13 mouse cellular contexts compared by ENCODE assay signal in the genomic region with DNA sequence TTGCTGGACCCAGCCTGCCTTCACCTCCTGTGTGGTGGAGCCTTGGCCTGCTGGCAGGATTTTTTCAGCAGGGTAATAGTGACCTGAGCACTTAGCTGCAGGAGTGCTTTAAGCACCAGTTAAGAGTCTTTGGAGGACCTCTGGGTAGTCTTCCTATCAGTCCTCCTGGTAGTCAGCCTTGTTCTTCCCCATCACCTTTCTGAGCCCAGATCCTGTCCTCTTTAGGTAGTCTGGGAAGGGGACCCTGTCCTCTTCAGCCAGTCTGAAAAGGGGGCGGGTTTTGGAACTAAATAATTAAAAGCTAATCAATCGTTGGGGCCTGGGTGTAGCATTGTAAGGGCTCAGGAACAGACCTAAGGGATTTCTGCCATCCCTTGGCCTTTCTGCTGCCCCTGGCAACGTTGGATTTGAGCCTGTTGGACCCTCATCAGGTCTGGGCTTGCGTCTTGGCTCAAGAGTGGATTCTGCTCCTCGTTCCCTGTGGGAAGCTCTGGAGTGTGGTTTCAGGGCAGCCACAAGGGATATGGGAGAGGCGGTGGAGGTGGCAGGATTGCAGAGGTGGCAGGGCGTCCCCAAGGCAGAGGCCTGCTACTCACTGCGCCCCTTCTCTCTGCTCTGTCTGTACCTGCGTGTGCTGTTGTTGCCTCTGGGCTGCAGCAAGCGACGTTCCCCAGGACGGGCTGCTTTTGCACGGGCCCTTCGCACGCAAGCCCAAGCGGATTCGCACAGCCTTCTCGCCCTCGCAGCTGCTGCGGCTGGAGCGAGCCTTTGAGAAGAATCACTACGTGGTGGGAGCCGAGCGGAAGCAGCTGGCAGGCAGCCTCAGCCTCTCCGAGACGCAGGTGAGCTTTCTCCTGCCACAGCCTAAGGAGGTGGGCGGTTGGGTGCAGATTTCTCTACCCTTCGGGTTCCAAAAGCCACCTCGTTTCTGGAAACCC. TPM values are rescaled to one million over a fixed set of nuclear protein-coding genes. Genes with fewer than 3 reads are reported as not detected.
DNase-seq lines count a peak whose midpoint lies in the region; ATAC-seq and TF ChIP-seq lines count a peak whose summit lies in the region.
"Had no signal": no experiment of that assay in that cellular context is flagged by ENCODE, and none has a peak within 500 bp of the region (broad histone marks: within the 10 kb centered on the region; RNA-seq: fewer than 3 reads in every experiment).

No protein-coding gene starts in this region.

- H3K4me2 ChIP-seq in forebrain, embryonic 14.5 days (ENCODE audit: low read length) = peak overlapping the region; percentile 68
- H3K4me2 ChIP-seq in midbrain, embryonic 13.5 days (replicated peaks) = peak overlapping the region; percentile 36
- H3K4me2 ChIP-seq in liver, postnatal 0 days (ENCODE audit: low read depth, low read length) = no peak overlapping the region
- H3K4me2 ChIP-seq: limb, embryonic 15.5 days had no signal

- TF ChIP-seq EP300 in liver, postnatal 0 days (IDR thresholded peaks at IDR 0.05; ENCODE audit: low read depth) = no peak

- H3K27me3 ChIP-seq in E14TG2a.4 (ENCODE audit: insufficient read depth, low read length) = peaks cover 89% of the 10 kb centered on the region
- H3K27me3 ChIP-seq in forebrain, embryonic 14.5 days (replicated peaks; ENCODE audit: control insufficient read depth, insufficient read depth, low read length) = peaks cover 33% of the 10 kb centered on the region
- peaks cover 89% of the 10 kb centered on the region for H3K27me3 ChIP-seq in midbrain, embryonic 13.5 days
- peaks cover 70% of the 10 kb centered on the region for H3K27me3 ChIP-seq in liver, postnatal 0 days (ENCODE audit: insufficient read depth, low read length)

- peaks cover 35% of the 10 kb centered on the region for H3K4me1 ChIP-seq in E14TG2a.4 (replicated peaks; ENCODE audit: low read depth, low read length)
- peaks cover 15% of the 10 kb centered on the region for H3K4me1 ChIP-seq in forebrain, embryonic 14.5 days (ENCODE audit: control insufficient read depth, insufficient read depth, low read length)
- H3K4me1 ChIP-seq in midbrain, embryonic 13.5 days (replicated peaks) = peaks cover 24% of the 10 kb centered on the region
- H3K4me1 ChIP-seq in liver, postnatal 0 days (ENCODE audit: insufficient read depth) = no peaks in the 10 kb centered on the region

- H3K36me3 ChIP-seq in E14TG2a.4 (ENCODE audit: insufficient read depth, low read length) = no peaks in the 10 kb centered on the region
- H3K36me3 ChIP-seq in forebrain, embryonic 14.5 days (ENCODE audit: control insufficient read depth, insufficient read depth, low read length) = peaks cover 28% of the 10 kb centered on the region; the same call in 1 of the 2 replicates
- H3K36me3 ChIP-seq in midbrain, embryonic 13.5 days = no peaks in the 10 kb centered on the region
- H3K36me3 ChIP-seq in liver, postnatal 0 days (replicated peaks; ENCODE audit: insufficient read depth, low read length) = no peaks in the 10 kb centered on the region
- H3K36me3 ChIP-seq: limb, embryonic 15.5 days had no signal

- H3K9ac ChIP-seq in forebrain, embryonic 14.5 days (ENCODE audit: low read length) = peak overlapping the region; percentile 94
- 0 out of 2 replicates have a peak overlapping the region, but pooled peaks have one; percentile 39 for H3K9ac ChIP-seq in midbrain, embryonic 13.5 days (replicated peaks)
- H3K9ac ChIP-seq in liver, postnatal 0 days (replicated peaks) = no peak overlapping the region
- H3K9ac ChIP-seq: limb, embryonic 15.5 days had no signal

- peak; percentile 53 for ATAC-seq in frontal cortex, adult (ENCODE audit: low TSS enrichment)
- peak; percentile 35; the same call in 1 of the 2 replicates for ATAC-seq in forebrain, embryonic 14.5 days
- ATAC-seq in midbrain, embryonic 13.5 days = no peak
- ATAC-seq in liver, postnatal 0 days = no peak

- H3K27ac ChIP-seq in forebrain, embryonic 14.5 days (ENCODE audit: low read depth, low read length) = peak overlapping the region; percentile 72
- no peak overlapping the region for H3K27ac ChIP-seq in midbrain, embryonic 13.5 days
- no peak overlapping the region for H3K27ac ChIP-seq in liver, postnatal 0 days (ENCODE audit: low read depth)
- H3K27ac ChIP-seq: limb, embryonic 15.5 days had no signal

- peak overlapping the region; percentile 46 for H3K4me3 ChIP-seq in E14TG2a.4 (replicated peaks; ENCODE audit: low read length)
- peak overlapping the region; percentile 64 for H3K4me3 ChIP-seq in forebrain, embryonic 14.5 days (ENCODE audit: low read depth, low read length)
- H3K4me3 ChIP-seq in midbrain, embryonic 13.5 days (replicated peaks) = peak overlapping the region; percentile 23
- no peak overlapping the region for H3K4me3 ChIP-seq in liver, postnatal 0 days (ENCODE audit: low read depth, low read length)
- H3K4me3 ChIP-seq: erythroblast, embryonic 14.5 days; limb, embryonic 15.5 days had no signal

- 4% methylated on average over 29 of the region's 29 CpGs for WGBS in forebrain, embryonic 14.5 days
- WGBS in midbrain, embryonic 13.5 days = 4% methylated on average over 29 of the region's 29 CpGs
- WGBS in liver, postnatal 0 days (ENCODE audit: insufficient replicate concordance) = 9% methylated on average over 28 of the region's 29 CpGs

- TF ChIP-seq CTCF in E14TG2a.4 (conservative IDR thresholded peaks at IDR 0.05; ENCODE audit: low read length) = no peak
- no peak for TF ChIP-seq CTCF in liver, postnatal 0 days (IDR thresholded peaks at IDR 0.05; ENCODE audit: low read depth)

- DNase-seq in frontal cortex, postnatal 25 days (ENCODE audit: low spot score in 2 of 2) = no peak
- peak; percentile 73 for DNase-seq in forebrain, embryonic 14.5 days (ENCODE audit: low spot score)
- no peak for DNase-seq in liver, postnatal 0 days
- DNase-seq in lung, postnatal 4 days = no peak
- no peak for DNase-seq in cerebellum, postnatal 36 days
- DNase-seq: adrenal gland, adult 2 months had no signal

- no peaks in the 10 kb centered on the region for H3K9me3 ChIP-seq in E14TG2a.4 (ENCODE audit: low read length)
- no peaks in the 10 kb centered on the region for H3K9me3 ChIP-seq in forebrain, embryonic 14.5 days (replicated peaks; ENCODE audit: control insufficient read depth, low read length)
- H3K9me3 ChIP-seq in midbrain, embryonic 13.5 days = no peaks in the 10 kb centered on the region
- H3K9me3 ChIP-seq in liver, postnatal 0 days (ENCODE audit: low read length) = no peaks in the 10 kb centered on the region
- H3K9me3 ChIP-seq: limb, embryonic 15.5 days had no signal

RNA-seq across cellular contexts. Expression of gene Emx1, which starts 6.4 kb away (rescaled TPM):
- polyA plus RNA-seq in forebrain, embryonic 14.5 days (2014; fragmentation: Nextera tagmentation; extraction: Ambion mirVana) = 61.3 and 68.6 TPM in 2 replicates
- 1.8 and 7.2 TPM in 2 replicates for polyA plus RNA-seq in midbrain, embryonic 13.5 days (2015; fragmentation: Nextera tagmentation; extraction: Ambion mirVana)
- polyA plus RNA-seq in liver, postnatal 0 days (2015; fragmentation: Nextera tagmentation; extraction: Ambion mirVana) = not detected in 2 replicates
- polyA plus RNA-seq: adrenal gland, adult 2 months; erythroblast, embryonic 14.5 days; heart, postnatal 0 days; neural tube, embryonic 14.5 days had no signal

RNA-seq across cellular contexts. Expression of gene Spr, which starts 56.1 kb away (rescaled TPM):
- polyA plus RNA-seq in forebrain, embryonic 14.5 days (2014; fragmentation: Nextera tagmentation; extraction: Ambion mirVana) = 57.6 and 59.4 TPM in 2 replicates
- polyA plus RNA-seq in midbrain, embryonic 13.5 days (2015; fragmentation: Nextera tagmentation; extraction: Ambion mirVana) = 19.4 and 22.2 TPM in 2 replicates
- polyA plus RNA-seq in liver, postnatal 0 days (2015; fragmentation: Nextera tagmentation; extraction: Ambion mirVana) = 61.1 and 62.6 TPM in 2 replicates

Comparison
In these comparisons a context has a peak if more than half of its experiments do, and no peak if none do; other contexts are left out.
1. ATAC-seq: peak in frontal cortex, adult (single experiment) and forebrain, embryonic 14.5 days (single experiment); none in midbrain, embryonic 13.5 days (single experiment) and liver, postnatal 0 days (single experiment).